Comparison of ENCODE assay signal across 9 mouse cellular contexts in the genomic region with DNA sequence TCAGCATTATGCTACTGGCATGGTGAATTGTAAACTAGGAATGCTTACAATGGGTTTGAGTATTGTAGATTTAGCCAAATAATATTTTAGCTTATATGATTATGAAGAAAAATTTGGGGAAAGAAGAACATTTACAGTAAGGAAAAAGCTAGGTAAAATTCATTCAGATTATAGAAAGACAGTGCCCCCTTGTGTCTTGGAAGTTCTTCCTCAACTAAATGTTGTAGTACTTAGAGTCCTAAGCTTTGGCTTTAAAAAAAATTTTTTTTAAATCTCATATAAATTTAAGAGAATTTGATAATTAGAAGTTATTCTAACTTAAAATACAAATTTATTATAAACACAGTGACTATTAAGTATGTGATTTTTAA.
DNase-seq lines count a peak whose midpoint lies in the region; ATAC-seq and TF ChIP-seq lines count a peak whose summit lies in the region.
"Had no signal": no experiment of that assay in that cellular context is flagged by ENCODE, and none has a peak within 500 bp of the region (broad histone marks: within the 10 kb centered on the region; RNA-seq: fewer than 3 reads in every experiment).

No protein-coding gene starts in this region.

- peak in 1 of 2 experiments; percentile 59; a peak in 2 of 4 replicates for TF ChIP-seq CTCF in CH12.LX (conservative IDR thresholded peaks at IDR 0.05 in 1 of 2, IDR thresholded peaks at IDR 0.05 in 1 of 2; ENCODE audit: low read depth in 2 of 2, low read length in 2 of 2)
- no peak for TF ChIP-seq CTCF in cortical plate, adult 2 months (IDR thresholded peaks at IDR 0.05; ENCODE audit: extremely low read depth, insufficient read depth, low read length)

- H3K79me2 ChIP-seq in CH12.LX (replicated peaks; ENCODE audit: control insufficient read depth, extremely low read depth, insufficient read depth, poor library complexity, severe bottlenecking): no peaks in the 10 kb centered on the region

- no peaks in the 10 kb centered on the region for H3K9me3 ChIP-seq in hindbrain, embryonic 13.5 days
- no peaks in the 10 kb centered on the region for H3K9me3 ChIP-seq in hindbrain, embryonic 10.5 days
- no peaks in the 10 kb centered on the region for H3K9me3 ChIP-seq in CH12.LX (replicated peaks; ENCODE audit: low read length)
- no peaks in the 10 kb centered on the region for H3K9me3 ChIP-seq in lung, embryonic 16.5 days (ENCODE audit: control insufficient read depth, low read length)

- H3K4me3 ChIP-seq in hindbrain, embryonic 13.5 days: no peak overlapping the region
- no peak overlapping the region for H3K4me3 ChIP-seq in hindbrain, embryonic 10.5 days
- H3K4me3 ChIP-seq in CH12.LX (replicated peaks in 1 of 3; ENCODE audit: low read depth in 2 of 3, low read length in 2 of 3, poor library complexity in 1 of 3): no peak overlapping the region
- peak overlapping the region; percentile 26 for H3K4me3 ChIP-seq in cortical plate, adult 2 months (ENCODE audit: insufficient read depth, low read length)
- no peak overlapping the region for H3K4me3 ChIP-seq in lung, embryonic 16.5 days (ENCODE audit: low read length)

- H3K9ac ChIP-seq in hindbrain, embryonic 13.5 days: no peak overlapping the region
- H3K9ac ChIP-seq in CH12.LX (ENCODE audit: insufficient read depth, low read depth): no peak overlapping the region
- no peak overlapping the region for H3K9ac ChIP-seq in lung, embryonic 16.5 days (ENCODE audit: low read length)

- TF ChIP-seq RAD21 in CH12.LX (IDR thresholded peaks at IDR 0.05; ENCODE audit: low read depth, low read length): peak; percentile 63

- peak overlapping the region; percentile 53 for H3K27ac ChIP-seq in hindbrain, embryonic 13.5 days
- no peak overlapping the region for H3K27ac ChIP-seq in hindbrain, embryonic 10.5 days
- H3K27ac ChIP-seq in CH12.LX (ENCODE audit: insufficient read depth, low read depth): no peak overlapping the region
- H3K27ac ChIP-seq in cortical plate, adult 2 months (ENCODE audit: insufficient read depth, low read length): peak overlapping the region; percentile 13; the same call in 1 of the 2 replicates
- peak overlapping the region; percentile 77 for H3K27ac ChIP-seq in lung, embryonic 16.5 days (ENCODE audit: low read length)

- H3K4me2 ChIP-seq in hindbrain, embryonic 13.5 days: peak overlapping the region; percentile 40
- H3K4me2 ChIP-seq in CH12.LX (ENCODE audit: insufficient read depth, low read depth, poor library complexity, severe bottlenecking): no peak overlapping the region
- peak overlapping the region; percentile 31; the same call in 1 of the 2 replicates for H3K4me2 ChIP-seq in lung, embryonic 16.5 days (ENCODE audit: low read depth, low read length)

- ATAC-seq in hindbrain, embryonic 13.5 days (ENCODE audit: low FRiP score): no peak
- ATAC-seq in lung, embryonic 16.5 days (ENCODE audit: low read depth): no peak
- ATAC-seq: inflammation-experienced regulatory T-cells, adult 6 months had no signal

- dilution Hi-C loops in CH12.LX (cut with MboI; ENCODE audit: extremely low pct_ligation_motif_present, extremely low pct_unique_long_range_greater_than_20kb, low sequenced_read_pairs): no loop called here

- DNase-seq in hindbrain, embryonic 10.5 days (ENCODE audit: low spot score): no peak
- DNase-seq in CH12.LX (ENCODE audit: extremely low read depth): no peak
- no peak for DNase-seq in c-Kit-positive CD71-positive TER-119-positive erythroid progenitor cells, embryonic 14.5 days (ENCODE audit: low spot score)
- no peak for DNase-seq in gastrocnemius, adult 18-20 months (ENCODE audit: low spot score)
- DNase-seq in adrenal gland, adult 8-10 months: no peak

- H3K4me1 ChIP-seq in hindbrain, embryonic 13.5 days (replicated peaks): peaks cover 9% of the 10 kb centered on the region
- peaks cover 5% of the 10 kb centered on the region for H3K4me1 ChIP-seq in hindbrain, embryonic 10.5 days (replicated peaks)
- peaks cover 4 to 19% of the 10 kb centered on the region in 2 experiments; a peak in 3 of 4 replicates for H3K4me1 ChIP-seq in CH12.LX (ENCODE audit: control insufficient read depth in 1 of 2, insufficient read depth in 2 of 2)
- peaks cover 1% of the 10 kb centered on the region for H3K4me1 ChIP-seq in cortical plate, adult 2 months (ENCODE audit: control insufficient read depth, insufficient read depth, low read length)
- H3K4me1 ChIP-seq in lung, embryonic 16.5 days (replicated peaks; ENCODE audit: control insufficient read depth, insufficient read depth, low read length): peaks cover 17% of the 10 kb centered on the region

- no peak for TF ChIP-seq POLR2A in CH12.LX (IDR thresholded peaks at IDR 0.05; ENCODE audit: low read depth, low read length)
- TF ChIP-seq POLR2A in cortical plate, adult 2 months (IDR thresholded peaks at IDR 0.05; ENCODE audit: extremely low read depth, insufficient read depth, low read length): no peak

- no peaks in the 10 kb centered on the region for H3K36me3 ChIP-seq in hindbrain, embryonic 13.5 days
- no peaks in the 10 kb centered on the region for H3K36me3 ChIP-seq in hindbrain, embryonic 10.5 days
- H3K36me3 ChIP-seq in CH12.LX (replicated peaks in 1 of 2; ENCODE audit: control insufficient read depth in 1 of 2, insufficient read depth in 1 of 2, low read length in 1 of 2): peaks cover 0 to 6% of the 10 kb centered on the region in 2 experiments
- H3K36me3 ChIP-seq in lung, embryonic 16.5 days (ENCODE audit: control insufficient read depth, insufficient read depth, low read length): no peaks in the 10 kb centered on the region

- in situ Hi-C loops in CH12.LX (cut with MboI; ENCODE audit: low pct_ligation_motif_present, low pct_unique_long_range_greater_than_20kb, low sequenced_read_pairs): no loop called here

- TF ChIP-seq EP300 in CH12.LX (IDR thresholded peaks at IDR 0.05; ENCODE audit: low read length): no peak

- H3K27me3 ChIP-seq in hindbrain, embryonic 13.5 days: no peaks in the 10 kb centered on the region
- H3K27me3 ChIP-seq in hindbrain, embryonic 10.5 days (ENCODE audit: insufficient read depth, poor library complexity, severe bottlenecking): no peaks in the 10 kb centered on the region
- H3K27me3 ChIP-seq in CH12.LX (replicated peaks): no peaks in the 10 kb centered on the region
- no peaks in the 10 kb centered on the region for H3K27me3 ChIP-seq in lung, embryonic 16.5 days (ENCODE audit: control insufficient read depth, insufficient read depth, low read depth, low read length)

TF ChIP-seq in CH12.LX, 34 proteins besides CTCF, POLR2A, EP300 and RAD21:
- TF ChIP-seq PAX5 (IDR thresholded peaks at IDR 0.05; ENCODE audit: low read length) (no peak), SMC3 (IDR thresholded peaks at IDR 0.05; ENCODE audit: low read depth, low read length) (peak; percentile 42; the same call in 1 of the 2 replicates), ZNF384 (IDR thresholded peaks at IDR 0.05; ENCODE audit: low read depth, low read length) (peak; percentile 26; the same call in 1 of the 2 replicates), HCFC1 (IDR thresholded peaks at IDR 0.05; ENCODE audit: low read depth, low read length) (no peak)
TF ChIP-seq in CH12.LX: peak in this region for 2.

Comparison
In these comparisons a context has a peak if more than half of its experiments do, and no peak if none do; other contexts are left out.
1. H3K27ac ChIP-seq: peak in hindbrain, embryonic 13.5 days (single experiment), cortical plate, adult 2 months (single experiment) and lung, embryonic 16.5 days (single experiment); none in hindbrain, embryonic 10.5 days (single experiment) and CH12.LX (single experiment).